Mouse (Mus musculus): Measurements from ENCODE around the gene Osbpl8. TPM values are rescaled to one million over a fixed set of nuclear protein-coding genes. Genes with fewer than 3 reads are reported as not detected.

Gene Osbpl8
- polyA plus RNA-seq, 1 experiment from 2014 or later = 22.4 TPM

- Histone ChIP-seq H3K27ac (no peak overlapping the region), H3K9me3 (replicated peaks) (no peaks in the 10 kb centered on the region), H3K9ac (no peak overlapping the region), H3K27me3 (no peaks in the 10 kb centered on the region), H3K4me3 (no peak overlapping the region), H3K4me1 (no peaks in the 10 kb centered on the region), H3K36me3 (no peaks in the 10 kb centered on the region), H3K4me2 (replicated peaks) (no peak overlapping the region)
- ATAC-seq (ENCODE audit: low FRiP score) = no peak
- WGBS = 75% methylated on average over 6 of the region's 6 CpGs
Measured at GRCm38 (mm10) chr10:111313282-111313681, 148.7 kb downstream of the Osbpl8 start.

DNA sequence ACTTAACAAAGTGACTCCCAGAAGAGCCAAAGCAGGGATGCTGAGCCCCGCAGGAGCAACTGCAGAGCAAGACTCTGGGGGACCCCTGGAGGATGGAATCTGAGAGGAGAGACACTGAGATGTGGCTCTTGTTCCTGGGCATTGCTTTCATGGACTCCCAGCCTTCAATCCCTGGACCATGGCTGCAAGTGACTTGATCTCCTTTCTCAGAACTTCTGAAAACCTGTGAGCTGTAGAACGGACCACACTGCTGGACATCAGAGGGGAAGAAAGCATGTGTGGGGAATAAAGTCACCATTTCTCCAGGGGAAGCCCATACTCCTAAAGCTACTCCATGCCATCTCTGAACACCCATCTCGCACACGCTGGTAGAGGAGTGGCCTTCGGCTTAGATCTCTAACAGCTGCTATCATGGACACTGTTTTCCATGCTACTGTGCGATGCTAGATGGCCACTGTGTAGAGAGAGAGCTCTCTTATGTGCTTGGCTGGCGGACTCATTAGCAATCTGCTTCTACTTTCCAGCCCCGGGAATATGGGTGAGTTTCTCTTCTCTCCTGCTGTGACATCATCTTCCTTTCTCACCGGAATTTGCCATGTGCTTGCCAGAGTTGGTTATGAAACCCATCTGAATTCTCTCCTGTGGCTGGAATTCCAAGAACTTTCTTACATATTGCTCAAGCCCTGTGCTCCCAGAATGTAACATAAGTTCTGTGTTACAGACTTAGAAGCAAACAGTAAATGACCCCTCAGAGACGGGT, 150.3 kb downstream of the Osbpl8 start:
- Histone ChIP-seq H3K9me3 (replicated peaks) (no peaks in the 10 kb centered on the region), H3K4me3 (no peak overlapping the region), H3K27me3 (no peaks in the 10 kb centered on the region), H3K27ac (no peak overlapping the region), H3K9ac (no peak overlapping the region), H3K4me2 (replicated peaks) (no peak overlapping the region), H3K36me3 (no peaks in the 10 kb centered on the region), H3K4me1 (no peaks in the 10 kb centered on the region)
- ATAC-seq (ENCODE audit: low FRiP score) = no peak
- WGBS = 75% methylated on average over 10 of the region's 10 CpGs

DNA sequence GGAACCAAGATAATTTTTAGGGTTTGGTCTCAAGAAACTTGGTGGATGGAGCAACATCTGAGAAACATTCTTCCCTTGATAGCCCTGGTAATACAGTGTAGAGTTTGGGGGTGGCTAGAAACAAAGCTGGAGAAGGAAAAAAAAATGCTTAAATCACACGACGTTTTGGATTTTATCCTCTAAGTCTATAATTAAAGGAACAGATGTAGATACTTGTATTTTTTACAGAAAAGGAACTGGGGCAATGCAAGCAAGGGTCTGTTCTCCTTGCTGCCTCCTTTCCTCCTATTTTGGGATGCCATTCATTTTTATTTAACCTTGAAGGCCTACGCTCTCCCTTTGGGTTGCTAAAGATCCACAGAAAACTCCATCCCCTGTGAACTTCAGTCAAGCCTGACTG, 151.4 kb downstream of the Osbpl8 start:
- no peak for ATAC-seq (ENCODE audit: low FRiP score)
- H3K4me2 ChIP-seq (replicated peaks) = no peak overlapping the region
- H3K27ac ChIP-seq = no peak overlapping the region
- no peaks in the 10 kb centered on the region for H3K4me1 ChIP-seq
- no peak overlapping the region for H3K9ac ChIP-seq
- no peaks in the 10 kb centered on the region for H3K9me3 ChIP-seq (replicated peaks)
- H3K27me3 ChIP-seq = no peaks in the 10 kb centered on the region
- 83% methylated on average over 3 of the region's 3 CpGs for WGBS
- H3K36me3 ChIP-seq = no peaks in the 10 kb centered on the region
- no peak overlapping the region for H3K4me3 ChIP-seq

DNA sequence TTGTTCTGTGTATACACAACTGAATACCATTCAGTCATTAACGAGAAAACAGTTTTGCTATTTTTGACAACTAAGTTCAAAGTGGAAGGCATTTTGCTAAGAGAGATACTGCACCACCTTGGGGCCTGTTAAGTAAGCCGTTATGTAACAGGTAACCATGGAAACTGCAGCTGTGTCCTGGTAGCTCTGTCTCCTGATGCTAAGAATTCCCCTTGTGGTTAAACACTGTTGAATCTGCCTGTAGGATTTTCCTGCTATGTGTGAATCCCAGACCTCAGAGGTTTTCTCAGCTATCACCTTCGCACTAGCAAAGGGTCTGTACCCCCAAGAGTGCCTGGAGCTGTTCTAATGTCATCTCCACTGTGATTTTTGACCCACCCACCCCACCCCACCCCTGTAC, 153.5 kb downstream of the Osbpl8 start:
- no peak overlapping the region for H3K9ac ChIP-seq
- 73% methylated on average over 3 of the region's 3 CpGs for WGBS
- H3K36me3 ChIP-seq = no peaks in the 10 kb centered on the region
- no peaks in the 10 kb centered on the region for H3K27me3 ChIP-seq
- H3K4me1 ChIP-seq = no peaks in the 10 kb centered on the region
- H3K4me2 ChIP-seq (replicated peaks) = no peak overlapping the region
- ATAC-seq (ENCODE audit: low FRiP score) = no peak
- no peaks in the 10 kb centered on the region for H3K9me3 ChIP-seq (replicated peaks)
- no peak overlapping the region for H3K27ac ChIP-seq
- H3K4me3 ChIP-seq = no peak overlapping the region

DNA sequence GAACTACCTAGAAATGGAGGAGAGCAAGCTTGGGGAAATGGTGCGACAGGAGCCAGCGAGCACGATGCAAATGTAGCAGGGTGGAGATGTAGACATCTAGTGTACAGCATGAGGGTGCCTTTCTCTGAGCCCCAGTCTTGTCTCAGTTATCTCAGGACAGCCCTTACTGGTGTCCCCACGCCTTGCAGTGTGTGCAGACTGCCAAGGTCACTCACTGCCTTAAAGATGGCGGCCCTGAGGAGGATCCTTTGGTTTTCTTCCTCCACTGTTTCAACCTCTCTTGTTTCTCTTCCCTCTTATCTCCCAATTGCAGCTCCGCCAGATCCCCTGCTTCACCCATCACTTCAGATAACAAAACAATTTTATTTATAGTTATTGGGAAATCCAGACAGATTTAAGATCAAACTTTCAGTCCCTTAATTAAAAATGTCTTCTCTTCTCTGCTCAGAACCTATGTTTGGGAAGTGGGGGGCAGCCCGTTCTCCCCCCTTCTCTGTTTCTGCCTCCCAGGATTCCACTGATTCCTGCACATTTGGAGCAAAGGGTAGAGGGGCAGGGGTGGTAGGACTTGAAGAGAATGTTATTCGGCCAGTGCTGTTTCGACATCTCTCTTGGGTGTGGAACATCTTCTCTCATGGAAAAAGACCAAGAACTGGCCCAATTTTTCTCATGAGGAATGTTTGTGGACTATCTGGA, 154.4 kb downstream of the Osbpl8 start:
- ATAC-seq (ENCODE audit: low FRiP score) = no peak
- no peak overlapping the region for H3K4me2 ChIP-seq (replicated peaks)
- H3K9me3 ChIP-seq (replicated peaks) = no peaks in the 10 kb centered on the region
- no peak overlapping the region for H3K9ac ChIP-seq
- H3K27ac ChIP-seq = no peak overlapping the region
- H3K27me3 ChIP-seq = no peaks in the 10 kb centered on the region
- H3K4me1 ChIP-seq = no peaks in the 10 kb centered on the region
- 89% methylated on average over 9 of the region's 9 CpGs for WGBS
- no peak overlapping the region for H3K4me3 ChIP-seq
- H3K36me3 ChIP-seq = no peaks in the 10 kb centered on the region

GRCm38 (mm10) chr10:111320579-111320978, 156.0 kb downstream of the Osbpl8 start:
- Histone ChIP-seq H3K36me3 (no peaks in the 10 kb centered on the region), H3K4me1 (no peaks in the 10 kb centered on the region), H3K27me3 (no peaks in the 10 kb centered on the region), H3K9ac (no peak overlapping the region), H3K9me3 (replicated peaks) (no peaks in the 10 kb centered on the region), H3K27ac (no peak overlapping the region), H3K4me2 (replicated peaks) (no peak overlapping the region), H3K4me3 (no peak overlapping the region)
- ATAC-seq (ENCODE audit: low FRiP score) = no peak

DNA sequence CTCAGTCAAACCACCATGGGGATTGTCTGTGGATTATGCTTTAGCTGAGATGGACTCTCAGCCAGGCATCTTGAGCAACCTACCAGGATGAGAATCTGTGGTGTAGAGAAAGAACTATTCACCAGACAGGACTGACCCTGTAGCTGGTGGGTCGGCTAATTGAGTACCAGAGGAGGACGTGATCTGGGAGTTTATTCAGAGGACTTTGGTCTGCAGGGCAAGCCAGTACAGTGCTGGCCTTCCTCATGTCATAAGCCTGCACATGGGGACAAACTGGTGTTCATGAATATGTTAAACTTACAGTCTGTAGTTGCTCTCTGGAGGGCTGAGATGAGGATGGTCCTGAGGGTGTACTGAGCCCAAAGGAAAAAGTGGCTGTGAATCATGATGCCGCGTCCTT, 163.4 kb downstream of the Osbpl8 start:
- H3K9ac ChIP-seq = no peak overlapping the region
- H3K27me3 ChIP-seq = no peaks in the 10 kb centered on the region
- no peak for ATAC-seq (ENCODE audit: low FRiP score)
- H3K4me1 ChIP-seq = no peaks in the 10 kb centered on the region
- H3K36me3 ChIP-seq = no peaks in the 10 kb centered on the region
- 80% methylated on average over 4 of the region's 4 CpGs for WGBS
- no peak overlapping the region for H3K4me2 ChIP-seq (replicated peaks)
- no peak overlapping the region for H3K4me3 ChIP-seq
- no peaks in the 10 kb centered on the region for H3K9me3 ChIP-seq (replicated peaks)
- H3K27ac ChIP-seq = no peak overlapping the region

- Histone ChIP-seq H3K4me1 (no peaks in the 10 kb centered on the region), H3K9ac (no peak overlapping the region)
- WGBS = 87% methylated on average over 5 of the region's 5 CpGs
Measured at GRCm38 (mm10) chr10:111329326-111329725, 164.8 kb downstream of the Osbpl8 start.

GRCm38 (mm10) chr10:111334902-111335301, 170.3 kb downstream of the Osbpl8 start:
- no peaks in the 10 kb centered on the region for H3K9me3 ChIP-seq (replicated peaks)
- WGBS = 90% methylated on average over 2 of the region's 2 CpGs
- H3K9ac ChIP-seq = no peak overlapping the region
- no peak overlapping the region for H3K27ac ChIP-seq
- H3K4me2 ChIP-seq (replicated peaks) = no peak overlapping the region
- no peaks in the 10 kb centered on the region for H3K36me3 ChIP-seq
- H3K4me3 ChIP-seq = no peak overlapping the region
- H3K4me1 ChIP-seq = peaks cover 8% of the 10 kb centered on the region; the same call in 1 of the 2 replicates
- H3K27me3 ChIP-seq = peaks cover 5% of the 10 kb centered on the region; the same call in 1 of the 2 replicates
- no peak for ATAC-seq (ENCODE audit: low FRiP score)

More at GRCm38 (mm10) chr10:111329326-111329725, 164.8 kb downstream of the Osbpl8 start:
- Histone ChIP-seq H3K9me3 (replicated peaks) (no peaks in the 10 kb centered on the region), H3K36me3 (no peaks in the 10 kb centered on the region), H3K27me3 (no peaks in the 10 kb centered on the region), H3K27ac (no peak overlapping the region), H3K4me2 (replicated peaks) (no peak overlapping the region), H3K4me3 (no peak overlapping the region)
- no peak for ATAC-seq (ENCODE audit: low FRiP score)

GRCm38 (mm10) chr10:111335517-111336352, 171.2 kb downstream of the Osbpl8 start:
- 18% methylated on average over 29 of the region's 29 CpGs for WGBS

GRCm38 (mm10) chr10:111336353-111336713, 171.8 kb downstream of the Osbpl8 start:
- peaks cover 5% of the 10 kb centered on the region; the same call in 1 of the 2 replicates for H3K27me3 ChIP-seq
- H3K27ac ChIP-seq = no peak overlapping the region
- 26% methylated on average over 10 of the region's 10 CpGs for WGBS
- no peaks in the 10 kb centered on the region for H3K9me3 ChIP-seq (replicated peaks)
- H3K4me1 ChIP-seq = peaks cover 8% of the 10 kb centered on the region; the same call in 1 of the 2 replicates
- no peak overlapping the region for H3K4me3 ChIP-seq
- no peaks in the 10 kb centered on the region for H3K36me3 ChIP-seq
- H3K4me2 ChIP-seq (replicated peaks) = peak overlapping the region; percentile 37; the same call in 1 of the 2 replicates
- no peak for ATAC-seq (ENCODE audit: low FRiP score)
- no peak overlapping the region for H3K9ac ChIP-seq

More at GRCm38 (mm10) chr10:111335517-111336352, 171.2 kb downstream of the Osbpl8 start:
- H3K27me3 ChIP-seq = peaks cover 5% of the 10 kb centered on the region; the same call in 1 of the 2 replicates
- H3K9me3 ChIP-seq (replicated peaks) = no peaks in the 10 kb centered on the region
- no peak overlapping the region for H3K27ac ChIP-seq
- no peak overlapping the region for H3K9ac ChIP-seq
- peaks cover 8% of the 10 kb centered on the region; the same call in 1 of the 2 replicates for H3K4me1 ChIP-seq
- H3K36me3 ChIP-seq = no peaks in the 10 kb centered on the region
- H3K4me2 ChIP-seq (replicated peaks) = peak overlapping the region; percentile 37
- no peak overlapping the region for H3K4me3 ChIP-seq
- ATAC-seq (ENCODE audit: low FRiP score) = no peak

- 82% methylated on average over 11 of the region's 11 CpGs for WGBS
- no peaks in the 10 kb centered on the region for H3K9me3 ChIP-seq (replicated peaks)
- peaks cover 8% of the 10 kb centered on the region; the same call in 1 of the 2 replicates for H3K4me1 ChIP-seq
- no peak for ATAC-seq (ENCODE audit: low FRiP score)
- peaks cover 5% of the 10 kb centered on the region; the same call in 1 of the 2 replicates for H3K27me3 ChIP-seq
- H3K36me3 ChIP-seq = no peaks in the 10 kb centered on the region
- no peak overlapping the region for H3K27ac ChIP-seq
- H3K4me2 ChIP-seq (replicated peaks) = no peak overlapping the region
- H3K9ac ChIP-seq = no peak overlapping the region
- H3K4me3 ChIP-seq = no peak overlapping the region
Measured at GRCm38 (mm10) chr10:111339296-111339695, 174.7 kb downstream of the Osbpl8 start.

Measured in hindbrain, embryonic 12.5 days (tissue).